Mouse (Mus musculus) hindbrain, embryonic 10.5 days (tissue): Measurements from ENCODE around the gene Olfr1359. TPM values are rescaled to one million over a fixed set of nuclear protein-coding genes. Genes with fewer than 3 reads are reported as not detected.

Experiments
- polyA plus RNA-seq: library from polyadenylated mRNA; unstranded; fragments of >200 nt; fragmentation: Nextera tagmentation; extraction: Ambion mirVana; gene quantifications from 2 replicates; pipeline ENCODE4 v1.2.1, GENCODE M21; 2016

Gene Olfr1359
- polyA plus RNA-seq, 1 experiment from 2014 or later: not detected

Other genes with a start within 250 kb of the Olfr1359 start
- 20.6 and 23.6 TPM in 2 replicates for gene Zscan26, start 244.4 kb upstream of the Olfr1359 start, polyA plus RNA-seq
- gene Nkapl, start 229.6 kb upstream of the Olfr1359 start, polyA plus RNA-seq: 2.0 and 2.5 TPM in 2 replicates
- gene Zkscan4, start 219.2 kb upstream of the Olfr1359 start, polyA plus RNA-seq: 4.2 and 4.4 TPM in 2 replicates
- gene Gm10065, start 218.7 kb upstream of the Olfr1359 start, polyA plus RNA-seq: 1.7 TPM in 1 of 2 replicates, not detected in the other
- 0.16 and 0.39 TPM in 2 replicates for gene AK157302, start 202.9 kb upstream of the Olfr1359 start, polyA plus RNA-seq
- 5.3 and 6.4 TPM in 2 replicates for gene Gm11273, start 196.7 kb upstream of the Olfr1359 start, polyA plus RNA-seq
- gene Zkscan8, start 167.0 kb upstream of the Olfr1359 start, polyA plus RNA-seq: 5.0 and 6.7 TPM in 2 replicates
- 0.29 TPM in 1 of 2 replicates, not detected in the other for gene Olfr1366, start 155.3 kb upstream of the Olfr1359 start, polyA plus RNA-seq
- gene Olfr1535, start 138.2 kb upstream of the Olfr1359 start, polyA plus RNA-seq: not detected in 2 replicates
- gene Olfr1364, start 116.4 kb upstream of the Olfr1359 start, polyA plus RNA-seq: not detected in 2 replicates
- not detected in 2 replicates for gene Olfr1362, start 84.1 kb upstream of the Olfr1359 start, polyA plus RNA-seq
- gene Olfr11, start 55.6 kb upstream of the Olfr1359 start, polyA plus RNA-seq: not detected in 2 replicates
- not detected in 2 replicates for gene Olfr1361, start 34.7 kb upstream of the Olfr1359 start, polyA plus RNA-seq
- gene Olfr1360, start 20.7 kb upstream of the Olfr1359 start, polyA plus RNA-seq: not detected in 2 replicates
- 2.2 TPM in 1 of 2 replicates, not detected in the other for gene Hist1h2bl, start 18.0 kb downstream of the Olfr1359 start, polyA plus RNA-seq
- gene Hist1h2ai, start 18.3 kb downstream of the Olfr1359 start, polyA plus RNA-seq: 16.6 and 22.9 TPM in 2 replicates
- gene Hist1h3h, start 19.5 kb downstream of the Olfr1359 start, polyA plus RNA-seq: 12.7 and 15.7 TPM in 2 replicates
- gene Hist1h2bm, start 23.9 kb downstream of the Olfr1359 start, polyA plus RNA-seq: 5.2 and 6.1 TPM in 2 replicates
- 0.58 and 0.85 TPM in 2 replicates for gene Hist1h4j, start 37.0 kb downstream of the Olfr1359 start, polyA plus RNA-seq
- 2.8 and 4.2 TPM in 2 replicates for gene Hist1h4k, start 52.4 kb downstream of the Olfr1359 start, polyA plus RNA-seq
- gene Hist1h2ak, start 55.7 kb downstream of the Olfr1359 start, polyA plus RNA-seq: 14.0 and 21.0 TPM in 2 replicates
- gene Hist1h2bn, start 56.0 kb downstream of the Olfr1359 start, polyA plus RNA-seq: 1.0 and 3.4 TPM in 2 replicates
- 39.0 and 41.1 TPM in 2 replicates for gene Hist1h1b, start 82.5 kb downstream of the Olfr1359 start, polyA plus RNA-seq
- gene Hist1h3i, start 85.3 kb downstream of the Olfr1359 start, polyA plus RNA-seq: 112 and 120 TPM in 2 replicates
- 9.9 and 11.4 TPM in 2 replicates for gene Hist1h2an, start 89.1 kb downstream of the Olfr1359 start, polyA plus RNA-seq
- 2.4 and 3.3 TPM in 2 replicates for gene Hist1h2bp, start 89.3 kb downstream of the Olfr1359 start, polyA plus RNA-seq
- gene Hist1h2bq, start 112.1 kb downstream of the Olfr1359 start, polyA plus RNA-seq: 18.9 and 20.9 TPM in 2 replicates
- gene Hist1h2ao, start 112.4 kb downstream of the Olfr1359 start, polyA plus RNA-seq: 2.3 TPM in 1 of 2 replicates, not detected in the other
- gene Hist1h4m, start 113.6 kb downstream of the Olfr1359 start, polyA plus RNA-seq: not detected in 2 replicates
- gene Hist1h4n, start 134.1 kb downstream of the Olfr1359 start, polyA plus RNA-seq: 9.7 and 10.0 TPM in 2 replicates
- gene Hist1h2ap, start 135.4 kb downstream of the Olfr1359 start, polyA plus RNA-seq: 6,234 and 6,449 TPM in 2 replicates
- gene Hist1h2br, start 135.6 kb downstream of the Olfr1359 start, polyA plus RNA-seq: 19.3 and 21.2 TPM in 2 replicates
- 20.6 and 24.7 TPM in 2 replicates for gene Zfp184, start 247.0 kb downstream of the Olfr1359 start, polyA plus RNA-seq